Mouse (Mus musculus) A20 (cell line): ENCODE measurements around the gene Dut.

Experiments
- DNase-seq: peaks from one replicate; pipeline ENCODE4 v3.0.0-alpha.2; 2011; ENCODE audit warnings: low read depth, low spot score

Gene Dut

DNA sequence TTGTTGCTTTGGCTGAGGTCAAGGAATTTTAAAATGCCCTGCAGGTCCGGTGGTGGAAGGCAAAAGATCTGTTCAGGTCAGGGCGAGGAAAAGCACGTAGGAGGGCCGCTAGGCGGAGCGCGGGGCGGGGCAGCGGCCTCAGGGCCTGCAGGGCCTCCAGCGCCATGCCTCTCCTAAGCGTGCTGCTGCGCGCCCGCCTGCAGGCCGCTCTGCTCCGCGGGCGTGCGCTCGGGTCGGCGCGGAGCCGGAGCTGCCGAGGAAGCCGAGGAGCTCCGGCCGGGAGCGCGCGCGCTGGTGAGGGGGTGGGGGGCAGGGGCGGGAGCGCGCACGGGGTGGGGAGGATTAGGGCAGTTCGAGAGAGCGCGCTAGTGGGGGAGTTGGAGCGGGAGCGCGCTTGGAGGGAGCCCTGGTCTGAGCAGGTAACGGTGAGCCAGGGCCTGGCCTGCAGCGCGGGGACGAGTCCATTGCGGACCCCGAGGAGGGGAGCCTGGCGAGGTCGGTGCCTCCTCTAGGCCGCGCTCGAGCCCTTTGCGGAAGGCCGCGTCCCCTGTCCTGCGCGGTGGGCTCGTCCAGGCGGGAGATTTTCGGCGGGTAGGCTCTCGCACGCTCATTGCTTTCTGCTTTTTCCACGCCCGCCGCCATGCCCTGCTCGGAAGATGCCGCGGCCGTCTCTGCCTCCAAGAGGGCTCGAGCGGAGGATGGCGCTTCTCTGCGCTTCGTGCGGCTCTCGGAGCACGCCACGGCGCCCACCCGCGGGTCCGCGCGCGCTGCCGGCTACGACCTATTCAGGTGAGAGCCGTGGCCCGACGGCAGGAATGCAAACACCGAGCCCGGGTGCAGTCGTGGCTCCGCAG lies at the start of gene Dut:
Gene Dut, plus strand, starts transcription at position 83 of the 854 bp plus-strand sequence.
- DNase-seq, result peak; percentile 98

DNA sequence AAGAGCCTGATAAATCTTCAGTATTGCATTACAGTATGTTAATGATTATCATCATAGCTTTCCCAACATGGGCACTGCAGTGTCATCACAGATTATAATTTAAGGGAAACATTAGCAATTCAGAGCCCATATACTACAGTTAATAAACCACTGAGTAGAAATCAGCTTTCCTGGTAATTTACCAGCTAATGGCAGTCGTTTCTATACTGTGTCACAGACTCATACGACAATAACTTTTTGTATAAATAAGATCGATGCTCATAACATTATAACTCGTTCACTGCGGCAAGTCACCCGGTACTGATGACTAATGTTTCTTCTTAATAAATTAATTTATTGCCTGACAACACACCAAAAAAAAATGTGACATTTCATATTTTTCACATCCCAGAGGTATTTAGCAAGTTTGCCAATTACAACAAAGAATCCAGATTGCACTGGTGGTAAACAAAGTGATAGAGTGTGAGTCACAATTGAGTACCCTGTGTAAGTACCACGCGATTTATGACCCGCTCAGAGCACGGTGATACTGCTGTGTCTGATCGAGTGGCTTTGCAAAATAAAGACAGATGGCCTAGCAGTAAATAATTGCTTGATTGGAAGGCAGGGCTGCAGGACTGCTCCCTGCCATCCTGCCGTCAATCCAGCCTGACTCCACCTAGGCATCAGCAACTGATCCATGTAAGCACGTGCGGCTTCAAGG lies 37.9 kb upstream of the Dut start:
- DNase-seq, result no peak

DNA sequence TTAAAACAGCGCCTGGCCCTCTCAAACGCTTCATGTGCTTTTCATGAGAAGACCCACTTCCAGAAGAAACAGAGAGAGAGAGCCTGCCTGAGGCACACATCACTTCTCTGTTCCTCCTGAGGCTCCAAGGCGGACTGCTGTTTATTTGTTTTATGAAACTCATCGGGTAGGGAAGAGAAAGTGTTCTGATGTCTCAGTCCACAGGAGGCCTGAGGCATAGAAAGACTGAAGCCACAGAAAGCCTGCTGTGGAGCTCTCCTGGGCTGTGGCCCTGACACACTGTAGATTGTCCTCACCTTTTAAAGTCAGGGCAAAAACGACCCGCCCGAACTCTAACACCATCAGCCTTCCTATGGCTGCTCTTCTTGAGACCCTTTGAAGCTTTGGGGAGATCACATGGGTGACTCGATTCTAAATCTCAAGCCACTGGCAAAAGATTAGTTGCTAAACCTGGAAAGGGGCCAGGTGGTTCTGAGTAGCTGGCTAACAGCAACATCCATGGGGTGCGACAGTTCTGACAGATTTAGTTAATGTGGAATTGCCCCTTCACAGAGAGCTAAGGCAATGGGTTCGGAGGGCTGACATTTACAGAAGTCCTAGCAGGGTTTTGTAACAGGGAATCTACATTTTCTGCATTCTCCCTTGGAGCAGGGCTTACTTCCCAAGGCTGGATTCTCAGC lies 35.0 kb upstream of the Dut start:
- DNase-seq, result no peak

DNA sequence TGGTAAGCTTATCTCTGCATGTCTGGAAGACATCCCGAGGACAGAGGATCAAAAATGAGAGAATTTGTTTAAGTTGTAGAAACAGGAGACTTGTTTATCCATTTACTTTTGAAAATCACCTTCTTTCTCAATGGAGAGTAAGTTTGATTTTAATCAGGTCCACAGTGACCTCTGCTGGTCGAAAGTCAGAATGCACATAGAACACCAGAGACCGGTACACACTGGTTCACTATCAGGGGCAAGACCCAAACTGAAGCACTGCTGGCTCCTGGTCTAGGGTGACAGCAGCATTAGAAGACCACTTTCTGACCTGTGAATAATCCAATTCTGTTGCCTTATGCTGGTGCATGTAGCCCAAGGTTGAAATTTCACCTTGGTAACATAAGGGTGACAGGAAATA lies 32.4 kb upstream of the Dut start:
- DNase-seq, result peak; percentile 67

DNA sequence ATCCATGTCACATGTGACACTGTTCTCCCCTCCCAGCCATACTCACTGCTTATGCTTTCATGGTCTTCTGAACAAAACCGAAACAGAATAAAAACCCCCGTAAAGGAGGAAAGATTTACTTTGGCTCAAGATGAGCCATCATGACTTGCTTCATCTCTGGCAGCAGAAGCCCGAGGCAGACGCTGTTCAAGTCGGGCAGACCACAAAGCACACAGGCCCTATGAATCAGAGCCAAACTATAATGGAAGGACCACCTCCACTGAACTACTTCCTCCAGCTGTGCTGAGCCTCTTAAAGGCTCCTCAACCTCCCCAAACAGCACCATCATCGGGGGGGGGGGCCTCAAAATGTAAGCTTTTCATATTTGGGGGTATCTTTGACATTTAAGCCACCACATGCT lies 29.7 kb upstream of the Dut start:
- DNase-seq, result no peak

DNA sequence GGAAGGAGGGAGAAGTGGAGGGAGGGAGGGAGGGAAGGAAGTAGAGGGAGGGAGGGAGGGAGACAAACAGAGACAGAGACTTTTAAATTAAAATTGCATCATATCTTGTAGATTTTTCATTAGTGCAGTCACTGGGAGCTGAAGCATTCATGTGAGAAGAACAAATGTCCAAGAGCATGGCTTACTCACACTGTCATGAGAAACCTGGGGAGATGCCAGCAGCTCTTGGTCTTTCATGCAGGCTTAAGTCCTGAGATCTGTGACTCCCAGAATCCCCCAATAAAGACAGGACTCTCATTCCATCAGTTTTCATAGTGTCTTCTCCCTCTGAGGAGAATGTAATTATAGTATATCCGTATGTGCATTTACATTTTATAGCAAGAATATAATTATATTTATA lies 28.4 kb upstream of the Dut start:
- DNase-seq, result no peak

DNA sequence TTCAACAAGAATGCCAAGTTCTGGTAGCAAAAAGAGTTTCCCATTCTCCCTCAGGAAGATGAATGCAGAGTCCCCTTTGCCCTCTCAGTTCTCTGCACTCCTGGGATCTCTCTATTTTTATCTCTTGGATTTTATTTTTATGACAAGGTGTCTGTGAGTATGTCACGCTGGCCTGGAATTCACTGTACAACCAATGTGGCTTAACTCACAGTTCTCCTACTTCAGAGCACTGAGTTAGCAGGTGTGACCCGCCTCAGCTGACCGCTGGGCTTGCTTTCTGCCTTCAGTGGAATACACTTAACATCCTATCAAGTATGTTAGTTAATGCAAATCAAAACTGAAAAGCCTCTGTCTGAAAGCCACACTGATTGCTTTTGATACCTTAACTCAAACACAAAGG lies 27.7 kb upstream of the Dut start:
- DNase-seq, result no peak

DNA sequence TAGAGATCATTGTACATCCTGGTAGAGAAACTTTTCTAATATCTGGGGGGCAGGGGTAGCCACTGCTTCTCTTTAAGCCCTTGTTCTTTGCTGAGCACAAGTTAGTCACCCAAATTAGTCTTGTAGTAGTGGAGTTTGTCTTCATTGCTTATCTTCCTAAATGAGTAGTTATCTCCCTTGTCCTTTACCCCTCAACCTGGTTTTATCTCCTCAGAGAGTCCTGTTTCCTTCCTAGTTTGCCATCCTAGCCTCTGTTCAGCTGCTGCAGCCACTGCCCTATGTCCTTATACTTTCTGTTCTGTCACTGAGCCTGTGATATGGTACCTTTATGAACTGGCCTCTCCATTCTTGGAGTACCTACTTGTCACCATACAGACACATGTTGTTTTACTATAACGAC lies 25.3 kb upstream of the Dut start:
- no peak for DNase-seq

DNA sequence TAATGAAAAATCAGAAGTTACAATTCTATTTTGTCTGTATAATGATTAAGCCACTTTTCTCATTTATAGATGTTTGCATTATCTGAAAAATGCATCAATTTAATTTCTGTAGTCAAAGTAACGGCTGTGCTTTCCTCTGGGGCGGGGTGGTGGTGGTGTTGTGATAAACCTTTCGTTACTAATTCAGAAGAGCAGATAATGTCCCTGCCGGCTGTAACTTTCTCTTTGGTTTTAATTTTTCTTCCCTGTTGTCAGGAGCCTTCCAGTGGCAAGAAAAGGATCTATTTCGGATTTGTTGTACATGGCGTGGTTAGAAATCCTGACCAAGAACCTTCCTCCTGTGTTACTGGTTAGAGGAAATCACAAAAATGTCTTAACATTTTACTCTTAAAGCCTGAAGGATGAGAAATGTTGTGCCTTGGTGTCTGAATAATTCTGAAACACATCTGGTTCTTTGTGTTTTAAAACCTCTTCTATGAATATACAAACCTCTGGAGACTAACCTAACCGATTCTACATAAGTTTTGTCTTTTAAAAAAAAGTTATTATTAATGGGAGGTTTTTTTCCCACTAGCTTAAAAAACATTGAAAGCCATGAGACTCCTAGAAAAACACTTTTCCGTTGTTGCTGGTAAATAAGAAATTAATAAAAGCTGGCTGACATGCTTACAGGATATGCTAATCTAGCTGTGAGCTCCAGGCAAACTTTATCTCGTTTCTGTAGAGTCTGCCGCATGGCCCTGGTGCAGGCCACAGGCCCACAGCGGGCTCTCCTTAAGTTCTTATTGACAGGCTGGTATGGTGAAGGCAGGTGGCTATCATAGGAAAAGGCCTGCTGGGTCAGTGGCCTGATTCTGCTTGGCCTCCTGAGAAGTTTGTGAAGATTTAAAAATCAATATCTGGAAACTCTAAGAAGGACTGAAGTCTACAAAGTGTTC lies 18.2 kb upstream of the Dut start:
- no peak for DNase-seq

DNA sequence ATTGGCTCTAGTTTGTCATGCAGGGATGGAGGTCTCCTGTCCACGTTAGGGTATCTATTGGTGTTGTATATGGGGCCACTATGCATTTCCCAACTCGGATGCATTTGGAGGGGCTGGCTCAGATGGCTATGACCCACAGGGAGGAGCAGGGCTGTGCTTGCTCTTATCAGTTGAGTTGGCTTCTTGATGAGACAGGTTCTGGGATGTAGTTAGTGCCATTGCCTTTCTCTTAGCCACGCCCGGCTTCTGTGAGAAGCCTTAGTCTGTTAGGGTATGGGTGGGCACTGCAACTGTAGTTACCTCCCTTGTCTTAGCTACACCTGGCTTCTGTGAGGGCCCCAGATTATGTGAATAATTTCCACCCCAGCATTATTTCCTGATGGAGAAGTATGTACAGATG lies 14.8 kb upstream of the Dut start:
- DNase-seq, result no peak

DNA sequence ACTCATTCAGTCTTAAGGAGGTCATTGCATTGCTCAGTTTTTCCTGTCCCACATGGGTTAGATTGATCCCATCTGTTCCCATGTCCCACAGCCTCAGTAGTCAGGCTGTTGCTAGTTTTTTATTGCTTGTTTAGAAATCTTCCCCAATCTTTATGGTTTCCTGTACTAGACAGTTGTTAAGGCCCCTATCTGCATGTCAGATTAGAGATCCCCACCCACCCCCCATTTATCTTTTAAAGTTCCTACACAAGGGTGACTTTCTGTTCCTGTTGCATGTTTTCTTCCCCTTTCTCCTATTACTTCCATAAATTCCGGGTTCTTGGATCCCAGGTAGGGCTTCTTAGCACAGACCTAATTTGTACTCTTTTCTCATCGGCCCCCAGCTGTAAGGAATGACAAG lies 13.5 kb upstream of the Dut start:
- DNase-seq, result no peak

DNA sequence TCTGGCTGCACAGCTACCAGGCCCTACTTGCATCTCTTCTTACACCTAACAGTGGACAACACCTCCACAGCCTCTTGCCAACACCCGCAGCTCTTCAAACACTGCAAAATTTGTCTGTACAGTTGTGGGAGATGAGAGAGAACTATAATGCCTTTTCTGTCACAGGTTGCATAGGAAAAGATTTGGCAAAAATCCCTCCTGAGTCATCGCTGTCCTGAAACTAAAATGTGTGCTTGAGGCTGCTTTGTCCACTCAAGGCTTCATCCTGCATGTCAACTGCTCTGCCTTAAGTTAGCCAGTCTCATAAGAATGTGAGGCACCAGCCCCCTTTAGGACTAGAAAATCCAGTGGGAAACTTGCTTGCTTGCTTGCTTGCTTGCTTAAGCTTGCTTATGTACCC lies 12.9 kb upstream of the Dut start:
- DNase-seq, result no peak

DNA sequence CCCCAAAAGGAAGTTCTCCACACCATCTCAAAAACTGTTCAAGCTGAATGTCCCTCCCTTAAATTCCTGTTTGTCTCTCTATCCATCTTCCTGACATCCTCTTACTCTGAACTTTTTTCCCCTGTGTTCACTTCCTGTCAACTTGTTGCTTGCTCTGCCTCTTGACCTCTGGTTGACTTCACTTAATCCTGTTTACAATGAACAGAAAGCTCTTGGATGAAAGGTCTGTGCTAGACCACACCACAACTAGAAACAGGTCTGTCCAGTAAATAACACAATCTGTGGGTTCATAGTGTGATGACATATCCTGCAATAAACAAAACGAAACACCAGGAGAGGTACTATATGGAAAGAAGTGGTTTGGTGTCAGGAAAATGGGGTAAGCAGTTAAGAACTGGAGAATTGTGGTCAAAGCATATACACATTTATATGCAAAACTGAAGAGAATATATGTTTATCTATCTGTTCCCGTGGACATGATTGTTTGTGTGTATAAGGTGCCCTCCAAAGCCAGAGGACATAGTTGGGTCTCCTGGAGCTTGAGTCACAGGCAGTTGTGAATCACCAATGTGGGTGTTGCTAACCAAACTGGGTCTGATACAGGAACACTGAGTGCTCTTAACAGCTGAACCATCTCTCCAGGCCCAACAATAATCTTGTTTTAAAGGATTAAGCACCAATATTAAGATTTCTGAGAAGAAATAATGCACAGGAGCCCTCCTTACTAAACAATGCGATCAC lies 1.3 kb upstream of the Dut start:
- DNase-seq, result peak; percentile 16

DNA sequence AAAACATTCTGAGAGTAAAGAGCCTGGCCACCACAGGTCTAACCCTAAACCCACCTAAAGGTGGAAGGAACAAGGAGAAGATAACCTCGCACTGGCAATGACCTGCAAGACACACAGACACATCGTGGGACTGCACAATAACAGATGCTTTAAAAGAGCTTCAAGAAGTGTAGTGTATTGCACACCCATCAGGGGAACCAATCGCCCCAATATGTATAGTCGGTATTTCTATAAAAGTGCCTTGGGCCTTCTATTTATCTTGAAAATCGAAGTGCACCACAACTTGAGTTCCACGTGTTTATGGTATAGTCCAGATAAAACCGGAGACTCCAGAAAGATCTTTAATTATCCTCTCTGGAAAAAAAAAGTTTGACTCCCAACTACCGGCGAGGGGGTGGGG lies 321 bp upstream of the Dut start:
- peak; percentile 59 for DNase-seq

DNA sequence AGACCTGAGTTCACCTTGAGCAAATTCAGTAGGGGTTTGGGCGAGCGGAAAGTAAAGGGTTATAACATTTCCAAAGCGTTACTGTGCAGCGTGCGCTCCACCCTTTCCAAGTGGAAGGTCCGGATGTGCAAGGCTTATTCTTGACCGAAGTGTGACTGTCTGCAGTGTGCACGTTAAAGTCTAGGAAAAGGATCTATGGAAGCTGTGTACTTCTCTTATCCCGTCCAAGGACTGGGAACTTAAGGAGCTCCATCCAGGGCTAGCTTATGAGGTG lies 909 bp downstream of the Dut start:
- DNase-seq, result no peak

DNA sequence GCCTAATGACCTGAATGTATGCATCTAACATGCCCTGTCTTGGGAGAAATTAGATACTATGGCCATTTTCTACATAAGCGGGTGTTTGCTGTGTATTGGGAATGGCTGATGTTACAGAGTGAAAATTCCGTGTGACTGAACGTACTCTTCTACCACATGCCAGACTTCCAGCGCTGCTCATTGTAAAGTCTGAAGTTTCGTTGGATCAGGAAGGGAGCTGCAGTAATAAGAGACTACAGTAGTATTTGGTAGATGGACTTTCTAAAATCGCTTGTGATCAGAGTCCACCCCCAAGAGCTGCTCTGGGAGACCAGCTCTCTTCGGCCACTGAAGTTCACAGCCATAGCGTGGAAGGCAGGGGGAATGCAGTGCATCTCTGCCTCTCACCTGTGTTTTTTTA lies 1.3 kb downstream of the Dut start:
- DNase-seq, result no peak

DNA sequence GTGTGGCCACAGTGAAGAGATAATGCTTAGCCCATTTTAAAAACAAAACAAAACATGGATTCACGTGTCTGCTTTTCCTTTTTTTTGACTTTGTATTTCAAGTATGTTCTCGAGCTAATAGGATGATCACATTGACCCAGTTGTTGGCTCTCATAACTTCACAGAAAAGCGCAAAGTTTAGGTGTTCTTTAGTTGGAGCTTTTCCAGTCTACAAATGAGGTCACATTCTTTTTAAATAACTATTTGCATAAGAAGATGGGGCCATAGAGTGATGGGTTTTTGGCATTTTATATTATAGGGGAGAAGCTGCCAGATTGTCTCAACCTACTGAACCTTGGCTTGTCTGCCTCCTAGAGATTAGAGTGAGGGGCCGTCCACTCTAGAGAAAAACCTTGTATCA lies 2.3 kb downstream of the Dut start:
- DNase-seq, result no peak

DNA sequence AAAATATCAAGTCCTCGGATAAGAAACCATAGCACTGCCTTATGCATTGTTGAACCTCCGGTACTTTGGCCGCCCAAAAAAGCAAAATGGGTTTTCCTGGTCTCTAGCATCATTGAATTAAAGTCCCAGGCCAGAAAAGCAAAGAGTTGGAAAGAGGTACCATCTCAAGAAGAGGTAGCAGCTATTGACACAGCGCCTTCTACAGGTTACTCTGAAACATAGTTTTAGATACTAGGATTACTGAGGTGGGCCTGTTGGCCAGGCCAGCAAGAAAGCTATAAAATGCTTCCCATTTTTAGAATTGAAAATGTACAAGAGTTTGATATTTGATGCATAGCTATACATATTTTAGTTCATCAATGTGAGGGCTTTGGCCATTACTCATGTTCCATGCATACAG lies 2.9 kb downstream of the Dut start:
- DNase-seq, result peak; percentile 52

DNA sequence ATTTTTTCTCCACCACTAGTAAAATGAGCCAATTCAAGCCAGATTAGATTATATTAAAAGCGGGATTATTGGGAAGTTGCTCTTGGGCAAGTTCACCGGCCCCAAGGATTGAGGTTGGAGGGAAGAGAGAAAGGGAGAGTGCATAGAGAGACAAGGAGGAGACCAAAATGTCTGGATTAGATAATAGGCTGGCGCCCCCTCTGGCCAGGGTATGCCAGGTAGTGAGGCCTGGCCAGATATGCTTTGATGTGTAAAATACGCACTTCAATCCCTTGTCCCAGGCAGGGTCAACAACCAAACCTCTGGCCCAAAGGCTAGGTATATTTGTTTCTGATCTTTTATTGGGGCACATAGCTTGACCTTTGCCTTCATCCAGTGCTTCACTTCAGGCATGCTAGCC lies 4.8 kb downstream of the Dut start:
- DNase-seq, result peak; percentile 50

DNA sequence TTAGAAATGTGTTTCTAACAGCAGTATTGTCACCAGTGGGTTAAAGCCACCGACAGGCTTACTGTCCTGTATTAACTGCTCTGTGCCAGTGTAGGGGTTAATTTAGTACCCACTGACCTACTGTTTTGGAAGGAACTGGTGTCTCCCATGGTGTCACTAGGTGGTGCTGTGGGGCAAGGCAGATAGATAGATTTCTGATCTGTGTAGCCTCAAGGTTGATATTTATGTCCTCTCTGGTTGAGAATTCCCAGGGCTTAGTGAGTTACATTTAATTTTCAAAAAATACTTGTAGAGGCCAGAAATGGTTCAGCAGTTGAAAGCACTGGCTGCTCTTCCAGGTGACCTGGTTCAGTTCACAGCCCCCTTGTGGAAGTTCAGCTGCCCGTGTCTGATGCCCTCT lies 5.3 kb downstream of the Dut start:
- DNase-seq, result peak; percentile 66

DNA sequence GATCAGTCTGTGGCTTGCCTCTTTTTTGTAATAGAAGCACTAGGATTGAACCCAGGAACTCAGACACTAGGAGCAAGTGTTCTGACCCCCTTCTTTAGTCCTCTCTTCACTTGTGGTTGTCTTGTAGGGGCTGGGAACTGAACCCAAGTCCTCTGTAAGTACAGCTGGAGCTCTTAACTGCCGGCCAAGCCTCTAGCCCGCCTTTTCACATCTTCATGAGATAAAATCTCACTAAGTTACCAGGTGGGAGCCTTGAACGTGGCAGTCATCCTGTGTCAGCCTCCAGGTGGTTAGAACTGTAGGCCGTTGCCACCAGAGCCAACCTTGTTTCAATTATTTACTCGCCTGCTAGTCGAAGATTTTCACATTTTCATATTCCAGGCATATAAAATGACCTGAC lies 6.7 kb downstream of the Dut start:
- no peak for DNase-seq
